In the genomic region with DNA sequence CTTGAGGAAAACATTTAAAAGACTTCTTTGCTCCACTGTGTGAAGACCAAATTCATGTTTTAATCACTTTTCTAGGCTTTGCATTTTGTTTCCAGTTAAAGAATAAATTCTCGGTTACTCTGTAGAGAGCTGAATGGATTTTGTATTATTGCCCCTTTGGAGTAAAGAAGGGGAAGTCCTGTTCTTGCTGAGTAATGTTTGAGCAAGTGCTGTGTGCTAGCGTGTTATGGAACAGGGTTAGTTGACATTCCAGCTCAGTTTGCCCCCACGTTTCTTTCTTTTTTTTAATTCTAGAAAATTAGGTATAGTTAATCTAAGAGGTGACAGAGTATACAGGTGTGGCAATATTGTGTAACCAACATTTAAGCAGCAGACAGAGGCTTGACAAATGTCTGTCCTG, we compare ENCODE assay signal across 24 mouse cellular contexts. TPM values are rescaled to one million over a fixed set of nuclear protein-coding genes. Genes with fewer than 3 reads are reported as not detected.
"Had no signal": no experiment of that assay in that cellular context is flagged by ENCODE, and none has a peak within 500 bp of the region (broad histone marks: within the 10 kb centered on the region; RNA-seq: fewer than 3 reads in every experiment).

No protein-coding gene starts in this region.

- DNase-seq: cerebellum, adult 8-10 months; cerebellum, adult 9-10 months; cerebellum, adult 9-11 months; cerebellum, postnatal 10 days; cerebellum, postnatal 14 days; cerebellum, postnatal 25 days; cerebellum, postnatal 36 days; embryo, embryonic 11 days; forebrain, postnatal 0 days; gastrocnemius, adult 2 months; gastrocnemius, postnatal 10 days; gastrocnemius, postnatal 14 days; gastrocnemius, postnatal 25 days; gastrocnemius, postnatal 36 days; heart, adult 11 months; heart, adult 18-20 months; heart, adult 2 months had no signal

- ATAC-seq: forebrain, embryonic 13.5 days; forebrain, embryonic 14.5 days; forebrain, embryonic 15.5 days; forebrain, embryonic 16.5 days; forebrain, postnatal 0 days had no signal

RNA-seq across cellular contexts. Expression of a gene that starts 35.0 kb away (rescaled TPM):
- total RNA-seq: common myeloid progenitor, adult 5-6 weeks; granulocyte monocyte progenitor cell, adult 5-6 weeks; heart, adult 18-20 months; heart, adult 2 months; heart, adult 8-10 months had no signal
